13 mouse cellular contexts compared by ENCODE assay signal in genomic region chr12:52393981-52394718, GRCm38 (mm10).
DNase-seq lines count a peak whose midpoint lies in the region; ATAC-seq and TF ChIP-seq lines count a peak whose summit lies in the region.
"Had no signal": no experiment of that assay in that cellular context is flagged by ENCODE, and none has a peak within 500 bp of the region (broad histone marks: within the 10 kb centered on the region; RNA-seq: fewer than 3 reads in every experiment).

No protein-coding gene starts in this region.

- no peak overlapping the region for H3K4me3 ChIP-seq in layer of hippocampus, adult 2 months
- H3K4me3 ChIP-seq in forebrain, embryonic 10.5 days: no peak overlapping the region
- H3K4me3 ChIP-seq in midbrain, embryonic 12.5 days: no peak overlapping the region
- H3K4me3 ChIP-seq: embryonic facial prominence, embryonic 13.5 days had no signal

- DNase-seq in layer of hippocampus, adult 2 months (ENCODE audit: low spot score in 2 of 2): no peak
- DNase-seq in layer of hippocampus, adult 11-12 months (ENCODE audit: low spot score): no peak
- DNase-seq in Muller cell, postnatal 12 days (ENCODE audit: inconsistent ontology term): peak; percentile 46
- no peak for DNase-seq in forebrain, embryonic 10.5 days (ENCODE audit: extremely low spot score, low spot score)
- DNase-seq in natural killer cell, adult 2 months (ENCODE audit: low spot score in 2 of 2): no peak
- no peak for DNase-seq in c-Kit-positive CD71-positive TER-119-positive erythroid progenitor cells, embryonic 14.5 days (ENCODE audit: low spot score)
- DNase-seq: cerebellum, adult 11-12 months; kidney, postnatal 14 days; liver, postnatal 0 days; thymus, adult 2 months had no signal

- ATAC-seq in midbrain, embryonic 12.5 days (ENCODE audit: low FRiP score, low read depth): peak; percentile 61
- ATAC-seq in frontal cortex, adult (ENCODE audit: low TSS enrichment): no peak
- ATAC-seq: liver, postnatal 0 days had no signal

- H3K27ac ChIP-seq in layer of hippocampus, adult 2 months: peak overlapping the region; percentile 37; the same call in 1 of the 2 replicates
- peak overlapping the region; percentile 70 for H3K27ac ChIP-seq in forebrain, embryonic 10.5 days
- 0 out of 2 replicates have a peak overlapping the region, but pooled peaks have one; percentile 15 for H3K27ac ChIP-seq in midbrain, embryonic 12.5 days (replicated peaks)
- H3K27ac ChIP-seq: embryonic facial prominence, embryonic 13.5 days had no signal

- 0 out of 2 replicates have a peak, but pooled peaks cover 11% of the 10 kb centered on the region for H3K27me3 ChIP-seq in forebrain, embryonic 10.5 days (ENCODE audit: poor library complexity, severe bottlenecking)
- 0 out of 2 replicates have a peak, but pooled peaks cover 3% of the 10 kb centered on the region for H3K27me3 ChIP-seq in midbrain, embryonic 12.5 days
- H3K27me3 ChIP-seq: embryonic facial prominence, embryonic 13.5 days had no signal

- no peak for TF ChIP-seq CTCF in layer of hippocampus, adult 2 months (conservative IDR thresholded peaks at IDR 0.05)

- WGBS in forebrain, embryonic 10.5 days: 75% methylated on average over 15 of the region's 15 CpGs
- 58% methylated on average over 15 of the region's 15 CpGs for WGBS in midbrain, embryonic 12.5 days

- peaks cover 70% of the 10 kb centered on the region for H3K4me1 ChIP-seq in forebrain, embryonic 10.5 days
- peaks cover 50% of the 10 kb centered on the region for H3K4me1 ChIP-seq in midbrain, embryonic 12.5 days

- no peak overlapping the region for H3K4me2 ChIP-seq in midbrain, embryonic 12.5 days (replicated peaks)
- H3K4me2 ChIP-seq: embryonic facial prominence, embryonic 13.5 days had no signal

- no peak overlapping the region for H3K9ac ChIP-seq in midbrain, embryonic 12.5 days (replicated peaks)
- H3K9ac ChIP-seq: embryonic facial prominence, embryonic 13.5 days; liver, postnatal 0 days had no signal

- H3K9me3 ChIP-seq in forebrain, embryonic 10.5 days: no peaks in the 10 kb centered on the region
- no peaks in the 10 kb centered on the region for H3K9me3 ChIP-seq in midbrain, embryonic 12.5 days
- H3K9me3 ChIP-seq: embryonic facial prominence, embryonic 13.5 days had no signal

- H3K36me3 ChIP-seq in forebrain, embryonic 10.5 days (replicated peaks): no peaks in the 10 kb centered on the region
- no peaks in the 10 kb centered on the region for H3K36me3 ChIP-seq in midbrain, embryonic 12.5 days
- H3K36me3 ChIP-seq: embryonic facial prominence, embryonic 13.5 days had no signal

Comparison
In these comparisons a context has a peak if more than half of its experiments do, and no peak if none do; other contexts are left out.
1. H3K27ac ChIP-seq: peak in every context shown above with its lines; median percentile 70 in forebrain, embryonic 10.5 days; 37 in layer of hippocampus, adult 2 months; 15 in midbrain, embryonic 12.5 days.